Mouse (Mus musculus): ENCODE results near the gene Pcgf3.

Pcgf3 gene

GRCm38 (mm10) chr5:108550207-108550594 lies 89.2 kb downstream of the Pcgf3 start:
- DNase-seq (ENCODE audit: low read depth, low spot score), result no peak

DNA sequence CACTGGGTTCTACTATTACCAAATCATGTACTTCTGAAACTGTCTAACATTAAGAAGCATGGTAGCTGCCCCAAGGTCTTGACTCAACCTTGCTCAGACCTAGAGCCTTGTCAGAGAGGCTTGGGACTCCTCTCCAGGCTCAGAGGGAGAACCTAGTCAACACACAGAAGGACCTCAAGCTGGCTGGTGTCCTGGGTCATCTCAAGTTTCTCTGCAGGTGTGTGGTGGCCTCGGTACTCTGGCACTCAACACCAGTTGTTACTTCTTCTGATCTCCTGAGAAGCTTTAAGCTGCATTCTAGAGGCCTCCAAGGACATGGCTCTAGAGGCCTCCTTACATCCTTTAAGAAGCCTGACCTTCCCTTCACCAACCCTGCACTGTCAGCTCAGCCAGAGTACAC lies 93.0 kb downstream of the Pcgf3 start:
- no peak for DNase-seq (ENCODE audit: low read depth, low spot score)
